Mouse (Mus musculus): Measurements from ENCODE around the gene Slc25a21. TPM values are rescaled to one million over a fixed set of nuclear protein-coding genes. Genes with fewer than 3 reads are reported as not detected.
"Not testable (repeated sequence)": the region's sequence is repeated elsewhere in the genome, so short reads cannot be mapped to it uniquely, and the experiment has no call there.

The Slc25a21 gene
- 0.56 and 0.84 TPM in 2 replicates for polyA plus RNA-seq (2015; fragmentation: Nextera tagmentation; extraction: Ambion mirVana)

DNA sequence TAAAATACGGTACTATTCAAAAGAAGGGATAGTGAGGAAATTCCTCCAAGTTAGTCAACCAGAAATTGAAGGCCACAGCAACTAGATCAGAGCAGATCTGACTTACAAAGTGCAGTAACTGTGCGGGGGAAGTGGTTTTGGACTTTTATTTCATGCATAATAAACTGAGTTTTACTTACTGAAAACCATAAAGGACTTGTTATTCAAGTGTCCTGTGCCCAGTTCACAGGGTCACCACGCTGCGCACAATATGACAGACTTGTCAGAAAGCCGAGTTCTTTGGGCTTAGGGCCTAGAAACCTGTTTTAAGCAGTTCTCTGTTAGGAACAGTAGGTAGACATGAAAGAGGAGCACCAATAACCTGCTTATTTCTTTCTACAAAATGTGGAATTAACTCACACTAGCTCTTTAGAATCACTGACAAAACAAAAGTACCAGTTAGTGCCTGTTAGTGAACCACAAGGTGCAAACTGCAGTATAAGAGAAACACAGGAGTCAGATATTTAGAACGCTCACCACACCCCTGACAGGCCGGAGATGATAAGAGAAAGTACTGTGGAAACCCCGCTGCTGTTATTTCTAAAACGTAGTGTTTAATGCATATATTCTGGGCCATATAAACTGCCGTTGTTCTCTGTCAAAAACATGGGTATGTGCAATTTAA lies at the start of gene Slc25a21:
TSS of gene Slc25a21 (minus strand) at position 110 of the 664 bp plus-strand sequence.
- peak within 1 kb of the TSS; percentile 89 for H3K4me2 ChIP-seq (replicated peaks)
- H3K27ac ChIP-seq (replicated peaks): no peak within 1 kb of the TSS
- peak within 1 kb of the TSS; percentile 50 for H3K4me3 ChIP-seq (replicated peaks)
- H3K9ac ChIP-seq: 0 out of 2 replicates have a peak within 1 kb of the TSS, but pooled peaks have one; percentile 9
- no peak for ATAC-seq (ENCODE audit: insufficient number of reproducible peaks, low FRiP score, low TSS enrichment, low read depth)
- peaks cover 18% of the 10 kb centered on the region for H3K27me3 ChIP-seq
- no peaks in the 10 kb centered on the region for H3K9me3 ChIP-seq (replicated peaks)
- 76% methylated on average over 10 of the region's 10 CpGs for WGBS
- peaks cover 8% of the 10 kb centered on the region; the same call in 1 of the 2 replicates for H3K4me1 ChIP-seq
- H3K36me3 ChIP-seq: no peaks in the 10 kb centered on the region

DNA sequence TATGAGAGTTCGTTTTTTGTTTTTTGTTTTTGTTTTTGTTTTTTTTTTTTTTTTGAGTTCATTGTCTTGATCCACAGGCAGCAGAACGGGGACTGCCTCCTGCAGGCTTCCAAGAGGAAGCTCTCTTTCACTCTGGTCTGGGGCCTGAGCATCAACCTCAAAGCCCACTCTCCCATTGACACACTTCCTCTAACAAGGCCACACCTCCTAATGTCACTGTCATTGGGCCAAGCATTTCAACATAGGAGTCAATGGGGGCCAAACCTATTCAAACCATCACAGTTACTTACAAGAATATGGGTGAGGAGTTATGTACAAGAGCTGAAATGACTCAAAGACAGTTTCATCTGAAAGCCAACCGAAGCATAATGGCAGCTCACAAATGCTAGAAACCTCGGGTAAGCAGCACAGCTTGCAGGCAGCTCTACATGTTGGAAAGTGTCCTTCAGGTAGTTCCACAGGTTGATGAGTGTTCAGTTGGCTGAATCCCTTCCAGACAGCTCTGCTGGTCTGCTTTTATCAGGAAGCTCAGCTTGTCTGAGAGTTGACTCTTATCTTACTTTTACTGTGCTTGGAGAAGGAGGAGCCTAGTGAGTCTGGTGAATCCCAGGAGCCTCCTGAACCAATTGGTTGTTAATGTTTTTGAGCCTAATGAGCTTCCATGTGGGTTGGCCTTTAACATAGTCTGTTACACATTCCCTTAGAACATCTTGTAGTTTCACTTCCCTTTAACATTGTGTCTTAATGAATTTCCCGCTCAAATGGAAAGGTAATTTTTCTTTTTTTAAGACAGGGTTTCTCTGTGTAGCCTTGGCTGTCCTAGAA lies 46.6 kb upstream of the Slc25a21 start:
- Histone ChIP-seq H3K4me1 (no peaks in the 10 kb centered on the region), H3K27me3 (no peaks in the 10 kb centered on the region), H3K4me3 (replicated peaks) (no peak overlapping the region), H3K9me3 (replicated peaks) (no peaks in the 10 kb centered on the region), H3K27ac (replicated peaks) (no peak overlapping the region), H3K9ac (no peak overlapping the region), H3K4me2 (replicated peaks) (no peak overlapping the region), H3K36me3 (peaks cover 17% of the 10 kb centered on the region)
- no peak for ATAC-seq (ENCODE audit: insufficient number of reproducible peaks, low FRiP score, low TSS enrichment, low read depth)
- WGBS: 85% methylated on average over 5 of the region's 5 CpGs

DNA sequence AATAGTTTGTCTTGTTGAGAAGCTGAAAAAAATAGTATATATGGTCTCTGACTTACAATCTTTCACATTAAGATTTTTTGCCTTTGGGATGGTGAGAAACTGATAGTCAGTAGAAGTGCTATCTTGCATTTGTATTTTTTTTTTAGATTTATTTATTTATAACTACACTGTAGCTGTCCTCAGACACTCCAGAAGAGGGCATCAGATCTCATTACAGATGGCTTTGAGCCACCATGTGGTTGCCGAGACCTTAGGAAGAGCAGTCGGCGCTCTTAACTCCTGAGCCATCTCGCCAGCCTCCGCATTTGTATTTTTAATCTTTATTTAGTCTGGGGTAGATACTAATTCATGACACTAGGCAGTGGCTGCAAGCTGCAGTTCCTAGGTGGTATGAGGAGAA lies 36.1 kb upstream of the Slc25a21 start:
- no peaks in the 10 kb centered on the region for H3K27me3 ChIP-seq
- H3K4me3 ChIP-seq (replicated peaks): no peak overlapping the region
- no peaks in the 10 kb centered on the region for H3K9me3 ChIP-seq (replicated peaks)
- 0 out of 2 replicates have a peak, but pooled peaks cover 4% of the 10 kb centered on the region for H3K4me1 ChIP-seq
- no peak overlapping the region for H3K9ac ChIP-seq
- WGBS: 87% methylated on average over 5 of the region's 5 CpGs
- H3K27ac ChIP-seq (replicated peaks): no peak overlapping the region
- H3K4me2 ChIP-seq (replicated peaks): no peak overlapping the region
- ATAC-seq (ENCODE audit: insufficient number of reproducible peaks, low FRiP score, low TSS enrichment, low read depth): no peak
- H3K36me3 ChIP-seq: peaks cover 4% of the 10 kb centered on the region

DNA sequence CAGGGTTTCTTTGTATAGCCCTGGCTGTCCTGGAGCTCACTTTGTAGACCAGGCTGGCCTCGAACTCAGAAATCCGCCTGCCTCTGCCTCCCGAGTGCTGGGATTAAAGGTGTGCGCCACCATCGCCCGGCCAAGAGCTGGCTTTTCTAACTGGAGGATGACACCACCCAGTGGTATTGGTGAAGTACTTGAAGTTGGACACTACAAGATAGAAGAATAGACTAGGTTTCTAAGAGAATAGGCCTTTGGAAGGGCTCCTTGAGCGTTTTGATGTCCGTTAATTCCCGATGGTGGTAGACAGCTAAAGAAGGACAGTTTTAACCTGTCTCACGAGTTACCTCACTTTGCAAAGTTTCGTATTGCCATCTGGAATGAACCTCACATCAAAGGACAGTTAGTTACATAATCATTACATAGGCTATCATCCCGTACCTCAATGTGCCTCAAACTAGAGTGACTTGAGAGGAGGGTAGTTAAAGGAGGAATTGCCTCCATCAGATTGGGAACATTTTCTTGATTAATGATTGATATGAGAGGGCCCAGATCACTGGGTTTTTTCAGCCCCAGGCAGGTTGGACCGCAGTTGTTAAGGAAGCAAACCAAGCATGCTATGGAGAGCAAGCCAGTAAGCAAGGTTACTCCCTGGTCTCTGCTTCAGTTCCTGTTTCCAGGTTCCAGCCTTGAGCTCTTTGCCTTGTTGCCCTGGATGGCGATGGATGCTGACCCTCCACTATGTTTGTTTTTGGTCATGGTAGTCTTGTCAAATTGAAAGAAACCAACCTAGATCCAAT lies 34.0 kb upstream of the Slc25a21 start:
- peak overlapping the region; percentile 77; the same call in 1 of the 2 replicates for H3K9ac ChIP-seq
- no peak for ATAC-seq (ENCODE audit: insufficient number of reproducible peaks, low FRiP score, low TSS enrichment, low read depth)
- H3K4me1 ChIP-seq: 0 out of 2 replicates have a peak, but pooled peaks cover 4% of the 10 kb centered on the region
- H3K27me3 ChIP-seq: no peaks in the 10 kb centered on the region
- no peaks in the 10 kb centered on the region for H3K9me3 ChIP-seq (replicated peaks)
- no peak overlapping the region for H3K27ac ChIP-seq (replicated peaks)
- 68% methylated on average over 14 of the region's 14 CpGs for WGBS
- no peaks in the 10 kb centered on the region for H3K36me3 ChIP-seq
- H3K4me3 ChIP-seq (replicated peaks): peak overlapping the region; percentile 84
- H3K4me2 ChIP-seq (replicated peaks): peak overlapping the region; percentile 57

DNA sequence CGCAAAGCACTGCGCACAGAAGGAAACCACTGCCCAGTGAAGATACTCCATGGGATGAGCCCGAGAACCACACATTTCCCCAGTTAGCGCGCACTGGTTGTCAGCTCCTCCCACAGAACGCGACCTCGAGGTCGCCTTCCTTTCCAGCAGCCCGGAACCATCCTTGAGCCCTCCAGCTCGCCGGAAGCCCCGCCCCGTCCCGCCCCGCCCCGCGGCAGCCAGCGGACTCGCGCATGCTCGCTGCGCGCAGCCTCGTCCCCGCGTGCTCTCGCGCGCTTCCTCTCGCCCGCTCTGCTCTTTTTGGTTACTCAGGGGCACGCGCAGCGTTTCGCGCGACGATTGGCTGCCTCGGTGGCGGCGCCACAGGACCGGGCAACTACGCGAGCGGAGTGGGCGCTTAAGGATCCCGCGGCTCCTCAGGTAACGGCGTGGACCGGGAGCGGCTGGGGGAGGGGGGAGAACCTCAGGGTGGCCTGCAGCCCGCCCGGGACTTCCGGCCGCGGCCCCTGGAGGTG lies 33.0 kb upstream of the Slc25a21 start, which contains the start of the genes Prps1l3 and Mipol1:
TSS of gene Prps1l3 (plus strand) at position 221 of the 515 bp plus-strand sequence.
TSS of gene Mipol1 (plus strand) at position 236 of the 515 bp plus-strand sequence.
- peak; percentile 96 for ATAC-seq (ENCODE audit: insufficient number of reproducible peaks, low FRiP score, low TSS enrichment, low read depth)
- H3K27me3 ChIP-seq: no peaks in the 10 kb centered on the region
- H3K36me3 ChIP-seq: no peaks in the 10 kb centered on the region
- peak within 1 kb of the TSS; percentile 84 for H3K4me3 ChIP-seq (replicated peaks)
- H3K4me1 ChIP-seq: 0 out of 2 replicates have a peak, but pooled peaks cover 4% of the 10 kb centered on the region
- peak within 1 kb of the TSS; percentile 90 for H3K27ac ChIP-seq (replicated peaks)
- peak within 1 kb of the TSS; percentile 57 for H3K4me2 ChIP-seq (replicated peaks)
- under 1% methylated on average over 58 of the region's 58 CpGs for WGBS
- H3K9me3 ChIP-seq (replicated peaks): no peaks in the 10 kb centered on the region
- H3K9ac ChIP-seq: peak within 1 kb of the TSS; percentile 77

DNA sequence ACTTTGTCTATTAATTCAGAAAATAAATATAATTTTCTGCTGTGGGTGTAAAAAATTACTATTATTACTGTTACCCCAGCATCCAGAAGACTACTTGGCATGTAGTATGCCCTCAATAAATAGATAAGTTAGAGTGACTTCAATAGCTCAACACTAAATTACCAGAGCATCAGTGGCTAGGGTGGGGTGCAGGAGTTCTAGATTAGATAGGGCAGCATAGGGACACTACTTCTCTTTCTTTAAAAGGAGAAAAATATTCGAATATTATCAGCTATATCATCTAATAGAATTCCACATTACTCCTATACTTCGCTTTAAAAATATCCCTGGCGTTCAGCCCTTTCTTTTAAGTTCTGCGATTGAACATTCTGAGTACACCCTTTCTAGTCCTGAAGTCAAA lies 32.4 kb upstream of the Slc25a21 start:
- Histone ChIP-seq H3K27ac (replicated peaks) (peak overlapping the region; percentile 90), H3K4me1 (0 out of 2 replicates have a peak, but pooled peaks cover 4% of the 10 kb centered on the region), H3K27me3 (no peaks in the 10 kb centered on the region), H3K36me3 (no peaks in the 10 kb centered on the region), H3K4me3 (replicated peaks) (peak overlapping the region; percentile 84), H3K9ac (0 out of 2 replicates have a peak overlapping the region, but pooled peaks have one; percentile 77), H3K4me2 (replicated peaks) (peak overlapping the region; percentile 57), H3K9me3 (replicated peaks) (no peaks in the 10 kb centered on the region)
- WGBS: 29% methylated on average over 4 of the region's 4 CpGs
- ATAC-seq (ENCODE audit: insufficient number of reproducible peaks, low FRiP score, low TSS enrichment, low read depth): no peak

DNA sequence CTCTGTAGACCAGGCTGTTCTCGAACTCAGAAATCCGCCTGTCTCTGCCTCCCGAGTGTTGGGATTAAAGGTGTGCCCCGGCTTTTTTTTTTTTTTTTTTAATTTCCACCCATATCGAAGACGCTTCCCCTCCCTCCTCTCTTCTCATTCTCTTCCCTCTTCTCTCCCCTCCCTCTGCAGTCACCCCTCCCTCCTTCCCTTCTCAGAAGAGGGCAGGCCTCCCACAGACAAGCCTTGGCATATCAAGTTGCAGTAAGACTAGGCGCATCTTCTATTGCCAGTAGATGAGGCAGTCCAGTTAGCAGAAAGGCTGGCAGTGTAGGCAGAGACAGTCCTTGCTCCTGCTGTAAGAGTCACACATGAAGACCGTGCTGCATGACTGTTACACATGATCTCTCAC lies 30.5 kb upstream of the Slc25a21 start:
- Histone ChIP-seq H3K9me3 (replicated peaks) (no peaks in the 10 kb centered on the region), H3K36me3 (no peaks in the 10 kb centered on the region), H3K4me1 (0 out of 2 replicates have a peak, but pooled peaks cover 4% of the 10 kb centered on the region), H3K9ac (no peak overlapping the region), H3K27ac (replicated peaks) (no peak overlapping the region), H3K27me3 (no peaks in the 10 kb centered on the region), H3K4me2 (replicated peaks) (no peak overlapping the region), H3K4me3 (replicated peaks) (no peak overlapping the region)
- 81% methylated on average over 8 of the region's 8 CpGs for WGBS
- ATAC-seq (ENCODE audit: insufficient number of reproducible peaks, low FRiP score, low TSS enrichment, low read depth): no peak

DNA sequence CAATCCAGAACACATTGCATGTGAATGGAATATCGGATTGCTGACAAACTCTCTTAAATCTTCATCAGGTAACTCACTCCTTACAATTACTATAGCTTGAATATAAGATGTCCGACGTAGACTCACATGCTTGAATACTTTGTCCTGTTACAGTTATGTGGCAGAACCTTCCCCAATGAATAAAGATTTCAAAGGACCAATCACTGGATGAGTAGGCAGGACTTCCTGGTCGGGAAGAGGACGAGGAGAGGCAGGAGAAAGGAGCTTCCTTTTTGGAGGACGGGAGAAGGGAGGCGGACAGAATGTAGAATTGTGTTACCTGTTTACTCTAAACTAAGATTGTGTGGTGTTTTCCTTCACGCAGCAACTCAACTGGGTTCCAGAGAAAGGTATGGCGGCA lies 29.1 kb upstream of the Slc25a21 start:
- no peak overlapping the region for H3K4me3 ChIP-seq (replicated peaks)
- H3K36me3 ChIP-seq: no peaks in the 10 kb centered on the region
- H3K27ac ChIP-seq (replicated peaks): no peak overlapping the region
- no peak overlapping the region for H3K4me2 ChIP-seq (replicated peaks)
- no peaks in the 10 kb centered on the region for H3K9me3 ChIP-seq (replicated peaks)
- WGBS: 87% methylated on average over 9 of the region's 9 CpGs
- ATAC-seq (ENCODE audit: insufficient number of reproducible peaks, low FRiP score, low TSS enrichment, low read depth): no peak
- H3K9ac ChIP-seq: no peak overlapping the region
- 0 out of 2 replicates have a peak, but pooled peaks cover 4% of the 10 kb centered on the region for H3K4me1 ChIP-seq
- no peaks in the 10 kb centered on the region for H3K27me3 ChIP-seq

DNA sequence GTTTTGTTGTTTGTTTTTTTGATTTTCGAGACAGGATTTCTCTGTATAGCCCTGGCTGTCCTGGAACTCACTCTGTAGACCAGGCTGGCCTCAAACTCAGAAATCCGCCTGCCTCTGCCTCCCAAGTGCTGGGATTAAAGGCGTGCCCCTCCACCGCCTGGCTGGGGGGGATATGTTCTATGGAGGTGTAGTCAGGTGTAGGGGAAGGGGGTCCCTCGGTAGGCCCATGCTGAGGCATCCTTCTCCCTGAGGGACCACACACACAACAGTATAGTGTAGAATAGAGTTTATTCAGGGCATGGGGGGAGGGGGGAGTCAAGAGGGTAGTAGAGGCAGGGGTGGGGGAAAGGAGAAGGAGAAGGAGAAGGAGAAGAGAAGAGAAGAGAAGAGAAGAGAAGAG lies 15.2 kb upstream of the Slc25a21 start:
- not testable (repeated sequence) for H3K36me3 ChIP-seq; H3K9me3 ChIP-seq (replicated peaks); H3K27ac ChIP-seq (replicated peaks); H3K4me1 ChIP-seq; ATAC-seq (ENCODE audit: insufficient number of reproducible peaks, low FRiP score, low TSS enrichment, low read depth); H3K9ac ChIP-seq; H3K27me3 ChIP-seq; H3K4me3 ChIP-seq (replicated peaks); H3K4me2 ChIP-seq (replicated peaks)
- 75% methylated on average over 5 of the region's 5 CpGs for WGBS

DNA sequence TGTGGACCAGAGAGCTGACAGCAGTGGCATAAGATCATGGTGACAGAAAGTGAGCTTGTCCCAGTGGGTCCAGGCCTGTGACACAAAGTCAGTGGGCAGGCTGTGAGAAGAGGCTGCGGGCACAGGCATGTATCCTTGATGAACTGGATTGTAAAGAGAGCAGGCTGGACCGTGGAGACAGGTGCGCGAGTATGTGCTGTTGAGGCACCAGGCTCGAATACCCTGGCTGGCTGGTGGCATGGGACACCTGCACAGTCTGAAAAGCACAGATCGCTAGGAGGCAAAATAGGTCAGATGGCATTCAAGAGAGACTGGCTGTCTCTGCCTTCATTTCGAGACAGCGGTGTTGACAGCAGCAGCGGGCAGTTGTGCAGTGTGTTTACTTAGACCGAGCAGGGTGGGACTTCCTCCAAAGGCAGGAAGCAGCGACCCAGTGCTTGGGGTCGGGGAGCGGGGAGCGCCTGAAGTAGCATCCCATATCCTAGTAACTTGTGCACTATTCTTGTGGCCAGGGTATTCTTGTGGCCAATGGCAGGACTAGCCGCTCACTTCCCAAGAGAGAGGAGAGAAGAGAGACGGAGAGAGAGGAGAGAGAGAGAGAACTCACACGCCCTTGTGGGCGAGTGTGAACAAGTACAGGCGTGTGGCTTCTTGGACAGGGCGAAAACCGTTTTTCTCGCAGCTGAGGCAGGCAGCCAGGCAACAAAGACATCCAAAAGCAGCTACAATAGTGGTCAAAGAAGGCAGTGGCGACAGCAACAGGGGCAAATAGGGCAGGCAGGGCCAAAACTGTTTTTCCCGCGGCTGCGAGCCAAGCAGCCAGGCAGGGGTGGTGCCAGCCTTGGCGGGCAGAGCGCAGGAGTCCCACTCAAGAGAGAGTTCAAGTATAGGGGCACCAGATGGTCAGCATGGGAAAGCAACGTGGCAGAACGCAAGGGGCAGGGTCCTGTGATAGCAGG lies 14.4 kb upstream of the Slc25a21 start:
- 8% methylated on average over 30 of the region's 30 CpGs for WGBS
- H3K4me1 ChIP-seq: peaks cover 8% of the 10 kb centered on the region
- H3K27me3 ChIP-seq: no peaks in the 10 kb centered on the region
- H3K9me3 ChIP-seq (replicated peaks): no peaks in the 10 kb centered on the region
- H3K9ac ChIP-seq: peak overlapping the region; percentile 23; the same call in 1 of the 2 replicates
- peak; percentile 47; the same call in 1 of the 2 replicates for ATAC-seq (ENCODE audit: insufficient number of reproducible peaks, low FRiP score, low TSS enrichment, low read depth)
- no peaks in the 10 kb centered on the region for H3K36me3 ChIP-seq
- no peak overlapping the region for H3K27ac ChIP-seq (replicated peaks)
- H3K4me2 ChIP-seq (replicated peaks): peak overlapping the region; percentile 79
- H3K4me3 ChIP-seq (replicated peaks): peak overlapping the region; percentile 43

All from embryonic facial prominence, embryonic 15.5 days (tissue).